In genomic region chr17:72401861-72402260, GRCm38 (mm10) we compare ENCODE assay signal across 16 mouse cellular contexts.
"Had no signal": no experiment of that assay in that cellular context is flagged by ENCODE, and none has a peak within 500 bp of the region (broad histone marks: within the 10 kb centered on the region; RNA-seq: fewer than 3 reads in every experiment).

No protein-coding gene starts in this region.

- H3K9ac ChIP-seq: neural tube, embryonic 13.5 days; neural tube, embryonic 15.5 days; stomach, embryonic 15.5 days had no signal

- H3K36me3 ChIP-seq: neural tube, embryonic 13.5 days; neural tube, embryonic 15.5 days; stomach, embryonic 15.5 days had no signal

- H3K4me2 ChIP-seq: neural tube, embryonic 13.5 days; neural tube, embryonic 15.5 days; stomach, embryonic 15.5 days had no signal

- H3K27ac ChIP-seq: neural tube, embryonic 13.5 days; neural tube, embryonic 15.5 days; stomach, embryonic 15.5 days; stomach, postnatal 0 days had no signal

- DNase-seq: retina, postnatal 1 day; right cerebral cortex, adult 18-20 months; right cerebral cortex, postnatal 14 days; right cerebral cortex, postnatal 25 days; right cerebral cortex, postnatal 4 days; spleen, adult 18-20 months; thymus, adult 18-20 months; thymus, adult 2 months; thymus, postnatal 14 days; thymus, postnatal 25 days; thymus, postnatal 36 days; thymus, postnatal 4 days had no signal

- H3K9me3 ChIP-seq: neural tube, embryonic 13.5 days; neural tube, embryonic 15.5 days; stomach, embryonic 15.5 days had no signal

- H3K27me3 ChIP-seq: neural tube, embryonic 13.5 days; neural tube, embryonic 15.5 days; stomach, embryonic 15.5 days had no signal

- H3K4me3 ChIP-seq: neural tube, embryonic 13.5 days; neural tube, embryonic 15.5 days; stomach, embryonic 15.5 days had no signal

- H3K4me1 ChIP-seq: neural tube, embryonic 13.5 days; neural tube, embryonic 15.5 days; stomach, embryonic 15.5 days had no signal
